In genomic region chr9:72716200-72716599, GRCm38 (mm10) we compare ENCODE assay signal across 23 mouse cellular contexts. TPM values are rescaled to one million over a fixed set of nuclear protein-coding genes. Genes with fewer than 3 reads are reported as not detected.
A peak's percentile ranks its signal among the peaks of the same experiment; 100 is the strongest.
DNase-seq lines count a peak whose midpoint lies in the region; ATAC-seq and TF ChIP-seq lines count a peak whose summit lies in the region.
"Had no signal": no experiment of that assay in that cellular context is flagged by ENCODE, and none has a peak within 500 bp of the region (broad histone marks: within the 10 kb centered on the region; RNA-seq: fewer than 3 reads in every experiment).

No protein-coding gene starts in this region.

- 92% methylated on average over 7 of the region's 7 CpGs for WGBS in forebrain, embryonic 11.5 days
- WGBS in forebrain, postnatal 0 days, result 83% methylated on average over 7 of the region's 7 CpGs
- 82% methylated on average over 7 of the region's 7 CpGs for WGBS in heart, adult 2 months

- no peaks in the 10 kb centered on the region for H3K9me3 ChIP-seq in forebrain, embryonic 11.5 days (ENCODE audit: control insufficient read depth, low read length)
- H3K9me3 ChIP-seq in forebrain, postnatal 0 days (ENCODE audit: low read length), result no peaks in the 10 kb centered on the region
- H3K9me3 ChIP-seq: embryonic facial prominence, embryonic 10.5 days; embryonic facial prominence, embryonic 12.5 days; forebrain, embryonic 12.5 days; G1E had no signal

- no peak overlapping the region for H3ac ChIP-seq in myocyte (ENCODE audit: control insufficient read depth, insufficient read length)

- ATAC-seq in forebrain, embryonic 11.5 days (replicated peaks; ENCODE audit: low FRiP score), result no peak
- ATAC-seq in forebrain, postnatal 0 days, result no peak
- ATAC-seq: activated CD4-positive, CD25-positive, alpha-beta regulatory T cell, adult 4 months; CD4-positive, CD25-positive, alpha-beta regulatory T cell, adult 4 months; forebrain, embryonic 14.5 days; Patski had no signal

- no peak overlapping the region for H3K4me2 ChIP-seq in forebrain, embryonic 11.5 days (ENCODE audit: low read depth, low read length, severe bottlenecking)
- no peak overlapping the region for H3K4me2 ChIP-seq in forebrain, postnatal 0 days (ENCODE audit: low read depth)
- no peak overlapping the region for H3K4me2 ChIP-seq in myocyte (ENCODE audit: low read depth)
- H3K4me2 ChIP-seq: embryonic facial prominence, embryonic 12.5 days; forebrain, embryonic 12.5 days had no signal

- no peak overlapping the region for H3K9ac ChIP-seq in forebrain, embryonic 11.5 days (ENCODE audit: low read length)
- H3K9ac ChIP-seq in forebrain, postnatal 0 days, result no peak overlapping the region
- H3K9ac ChIP-seq in heart, adult 2 months (ENCODE audit: low read depth, low read length), result no peak overlapping the region
- H3K9ac ChIP-seq: embryonic facial prominence, embryonic 12.5 days; forebrain, embryonic 12.5 days had no signal

- H3K4me1 ChIP-seq in forebrain, embryonic 11.5 days (replicated peaks; ENCODE audit: control insufficient read depth, insufficient read depth, low read length), result no peaks in the 10 kb centered on the region
- no peaks in the 10 kb centered on the region for H3K4me1 ChIP-seq in forebrain, postnatal 0 days (ENCODE audit: insufficient read depth)
- peaks cover 6% of the 10 kb centered on the region for H3K4me1 ChIP-seq in heart, adult 2 months (ENCODE audit: control insufficient read depth, insufficient read depth, low read length)
- H3K4me1 ChIP-seq: embryonic facial prominence, embryonic 10.5 days; embryonic facial prominence, embryonic 12.5 days; forebrain, embryonic 12.5 days had no signal

- TF ChIP-seq EP300 in heart, adult 2 months (IDR thresholded peaks at IDR 0.05; ENCODE audit: insufficient read depth, low read depth, low read length), result no peak

- no peak overlapping the region for H3K4me3 ChIP-seq in forebrain, embryonic 11.5 days (ENCODE audit: low read depth, low read length)
- no peak overlapping the region for H3K4me3 ChIP-seq in forebrain, postnatal 0 days (ENCODE audit: low read depth, low read length)
- H3K4me3 ChIP-seq in heart, adult 2 months, result no peak overlapping the region
- H3K4me3 ChIP-seq in myocyte, result no peak overlapping the region
- H3K4me3 ChIP-seq: embryonic facial prominence, embryonic 10.5 days; embryonic facial prominence, embryonic 12.5 days; forebrain, embryonic 12.5 days had no signal

- intact Hi-C loops in heart, adult 2 months (cut with DNase I), result no loop called here

- H3K79me2 ChIP-seq in heart, adult 2 months (replicated peaks; ENCODE audit: control insufficient read depth, insufficient read depth, low read length), result peaks cover 2% of the 10 kb centered on the region; the same call in 1 of the 2 replicates
- H3K79me2 ChIP-seq in myocyte (ENCODE audit: control insufficient read depth, insufficient read depth), result peaks cover 44% of the 10 kb centered on the region

- H3K27me3 ChIP-seq in forebrain, embryonic 11.5 days (ENCODE audit: control insufficient read depth, insufficient read depth, low read length), result no peaks in the 10 kb centered on the region
- no peaks in the 10 kb centered on the region for H3K27me3 ChIP-seq in forebrain, postnatal 0 days (ENCODE audit: insufficient read depth, low read length)
- no peaks in the 10 kb centered on the region for H3K27me3 ChIP-seq in heart, adult 2 months (ENCODE audit: control insufficient read depth, insufficient read depth, low read length)
- no peaks in the 10 kb centered on the region for H3K27me3 ChIP-seq in myocyte (ENCODE audit: control insufficient read depth, insufficient read depth, insufficient read length)
- H3K27me3 ChIP-seq: CH12.LX; embryonic facial prominence, embryonic 12.5 days; forebrain, embryonic 12.5 days; Patski had no signal

- no peak for TF ChIP-seq POLR2A in heart, adult 2 months (IDR thresholded peaks at IDR 0.05; ENCODE audit: insufficient read depth, low read depth, low read length)
- no peak for TF ChIP-seq POLR2A in myocyte (IDR thresholded peaks at IDR 0.05; ENCODE audit: insufficient read length, low read depth)

- H3K27ac ChIP-seq in forebrain, embryonic 11.5 days (ENCODE audit: low read depth, low read length), result no peak overlapping the region
- H3K27ac ChIP-seq in forebrain, postnatal 0 days (ENCODE audit: low read depth, low read length), result no peak overlapping the region; the same call in 1 of the 2 replicates
- no peak overlapping the region for H3K27ac ChIP-seq in heart, adult 2 months
- H3K27ac ChIP-seq: embryonic facial prominence, embryonic 10.5 days; embryonic facial prominence, embryonic 12.5 days; forebrain, embryonic 12.5 days had no signal

- DNase-seq in forebrain, embryonic 11.5 days (ENCODE audit: low spot score), result peak; percentile 44
- no peak for DNase-seq in forebrain, postnatal 0 days
- peak; percentile 86 for DNase-seq in heart, adult 11 months
- no peak for DNase-seq in heart, adult 2 months
- DNase-seq in kidney, postnatal 10 days, result peak; percentile 4
- DNase-seq in kidney, postnatal 25 days, result no peak
- DNase-seq: adrenal gland, adult 8-10 months; adrenal gland, postnatal 14 days; adrenal gland, postnatal 36 days; B cell, adult 2 months; cerebellum, adult 11-12 months; cerebellum, adult 9-10 months; cerebellum, postnatal 10 days had no signal

- TF ChIP-seq CTCF in forebrain, postnatal 0 days (IDR thresholded peaks at IDR 0.05; ENCODE audit: low read depth), result no peak
- no peak for TF ChIP-seq CTCF in heart, adult 2 months (IDR thresholded peaks at IDR 0.05)

- H3K36me3 ChIP-seq in forebrain, embryonic 11.5 days (ENCODE audit: control insufficient read depth, insufficient read depth, low read length), result peaks cover 34% of the 10 kb centered on the region; the same call in 1 of the 2 replicates
- peaks cover 77% of the 10 kb centered on the region for H3K36me3 ChIP-seq in forebrain, postnatal 0 days (ENCODE audit: insufficient read depth)
- peaks cover 40% of the 10 kb centered on the region for H3K36me3 ChIP-seq in heart, adult 2 months (ENCODE audit: control insufficient read depth, insufficient read depth, low read length)
- H3K36me3 ChIP-seq in myocyte (ENCODE audit: control insufficient read depth, insufficient read depth), result peaks cover 89% of the 10 kb centered on the region

TF ChIP-seq in myocyte, 11 proteins besides CTCF, POLR2A, EP300 and RAD21:
- peak; percentile 54 for TF ChIP-seq POLR2AphosphoS2 (IDR thresholded peaks at IDR 0.05; ENCODE audit: insufficient read length, low read depth)
- no peak for TF ChIP-seq E2F4 (IDR thresholded peaks at IDR 0.05; ENCODE audit: insufficient read depth)
- TF ChIP-seq MAX (IDR thresholded peaks at IDR 0.05; ENCODE audit: low read depth), result no peak
- no peak for TF ChIP-seq MYOD1 (IDR thresholded peaks at IDR 0.05; ENCODE audit: control insufficient read depth in 1 of 3, insufficient read length in 2 of 3, low read depth in 2 of 3)
- TF ChIP-seq CEBPB (IDR thresholded peaks at IDR 0.05; ENCODE audit: insufficient read depth, poor library complexity, severe bottlenecking), result no peak
- TF ChIP-seq MYOG (IDR thresholded peaks at IDR 0.05; ENCODE audit: control insufficient read depth in 1 of 3, insufficient read depth in 1 of 3, insufficient read length in 2 of 3, low read depth in 2 of 3), result no peak
TF ChIP-seq in myocyte: peak in this region for 1.

RNA-seq across cellular contexts. Expression of gene Nedd4, which starts 54.1 kb away (rescaled TPM):
- 781 and 793 TPM in 2 replicates for polyA plus RNA-seq in forebrain, embryonic 11.5 days (2014; fragmentation: Nextera tagmentation; extraction: Ambion mirVana)
- 391 and 472 TPM in 2 replicates for total RNA-seq in forebrain, postnatal 0 days (2014; rRNA removed)
- polyA plus RNA-seq in forebrain, postnatal 0 days (2015; fragmentation: Nextera tagmentation; extraction: Ambion mirVana), result 180 and 278 TPM in 2 replicates
- total RNA-seq in heart, adult 2 months (2021), result 100 to 1,000 TPM; 317 to 357 TPM
- polyA plus RNA-seq in heart, adult 2 months (2012; rRNA removed), result 129 and 289 TPM in 2 replicates
- 195 TPM for polyA plus RNA-seq in myocyte (2012; fragmentation: generic; extraction: Trizol)

Comparison
In these comparisons a context has a peak if more than half of its experiments do, and no peak if none do; other contexts are left out.
1. DNase-seq: peak in forebrain, embryonic 11.5 days (single experiment), heart, adult 11 months (single experiment) and kidney, postnatal 10 days (single experiment); none in forebrain, postnatal 0 days (single experiment), heart, adult 2 months (0 of 2) and kidney, postnatal 25 days (0 of 2).